ENCODE assay signal across 8 mouse cellular contexts in the genomic region with DNA sequence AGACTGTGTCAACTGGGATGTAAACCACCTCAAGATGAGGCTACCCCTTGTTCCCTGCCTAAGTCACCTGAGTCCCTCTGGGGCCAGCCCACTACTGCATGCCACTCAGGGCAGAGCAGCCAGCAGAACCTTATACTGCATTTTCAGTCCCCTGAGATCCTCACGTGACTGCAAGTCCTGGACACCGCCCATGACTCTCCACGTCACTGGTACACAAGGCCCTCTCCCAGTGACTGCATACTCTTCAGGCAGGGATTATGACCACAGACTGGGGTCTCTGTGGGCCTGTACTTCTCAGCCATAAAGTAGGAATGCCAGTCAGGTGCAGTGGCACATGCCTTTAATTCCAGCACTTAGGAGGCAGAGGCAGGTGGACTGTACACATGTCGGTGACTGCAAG.
DNase-seq lines count a peak whose midpoint lies in the region; ATAC-seq and TF ChIP-seq lines count a peak whose summit lies in the region.

No protein-coding gene starts in this region.

- no peak overlapping the region for H3K4me3 ChIP-seq in hindbrain, embryonic 14.5 days (replicated peaks; ENCODE audit: low read length)
- H3K4me3 ChIP-seq in hindbrain, embryonic 10.5 days, result no peak overlapping the region
- H3K4me3 ChIP-seq in cortical plate, adult 2 months (ENCODE audit: insufficient read depth, low read length), result no peak overlapping the region
- no peak overlapping the region for H3K4me3 ChIP-seq in lung, embryonic 16.5 days (ENCODE audit: low read length)

- 87% methylated on average over 4 of the region's 4 CpGs for WGBS in hindbrain, embryonic 14.5 days
- WGBS in hindbrain, embryonic 10.5 days, result 83% methylated on average over 4 of the region's 4 CpGs
- 69% methylated on average over 4 of the region's 4 CpGs for WGBS in lung, embryonic 16.5 days

- peak overlapping the region; percentile 58 for H3K27ac ChIP-seq in hindbrain, embryonic 14.5 days
- no peak overlapping the region for H3K27ac ChIP-seq in hindbrain, embryonic 10.5 days
- H3K27ac ChIP-seq in cortical plate, adult 2 months (ENCODE audit: insufficient read depth, low read length), result peak overlapping the region; percentile 76; the same call in 1 of the 2 replicates
- peak overlapping the region; percentile 76; the same call in 1 of the 2 replicates for H3K27ac ChIP-seq in lung, embryonic 16.5 days (ENCODE audit: low read length)

- TF ChIP-seq CTCF in cortical plate, adult 2 months (IDR thresholded peaks at IDR 0.05; ENCODE audit: extremely low read depth, insufficient read depth, low read length), result no peak

- no peaks in the 10 kb centered on the region for H3K9me3 ChIP-seq in hindbrain, embryonic 14.5 days (ENCODE audit: control insufficient read depth, low read length)
- H3K9me3 ChIP-seq in hindbrain, embryonic 10.5 days, result no peaks in the 10 kb centered on the region
- H3K9me3 ChIP-seq in lung, embryonic 16.5 days (ENCODE audit: control insufficient read depth, low read length), result no peaks in the 10 kb centered on the region

- H3K27me3 ChIP-seq in hindbrain, embryonic 14.5 days (ENCODE audit: control insufficient read depth, insufficient read depth, low read length), result no peaks in the 10 kb centered on the region
- H3K27me3 ChIP-seq in hindbrain, embryonic 10.5 days (ENCODE audit: insufficient read depth, poor library complexity, severe bottlenecking), result no peaks in the 10 kb centered on the region
- H3K27me3 ChIP-seq in lung, embryonic 16.5 days (ENCODE audit: control insufficient read depth, insufficient read depth, low read depth, low read length), result no peaks in the 10 kb centered on the region

- no peak for TF ChIP-seq POLR2A in cortical plate, adult 2 months (IDR thresholded peaks at IDR 0.05; ENCODE audit: extremely low read depth, insufficient read depth, low read length)

- no peak for DNase-seq in hindbrain, embryonic 14.5 days (ENCODE audit: low spot score)
- DNase-seq in hindbrain, embryonic 10.5 days (ENCODE audit: low spot score), result no peak
- peak; percentile 50 to 59 for DNase-seq in heart, postnatal 14 days
- DNase-seq in MN1 (ENCODE audit: low spot score), result no peak
- DNase-seq in thymus, postnatal 10 days (ENCODE audit: low spot score in 2 of 2), result no peak

- no peak for ATAC-seq in hindbrain, embryonic 14.5 days (ENCODE audit: low FRiP score)
- ATAC-seq in lung, embryonic 16.5 days (ENCODE audit: low read depth), result no peak
- ATAC-seq in monocyte, adult 5-6 weeks (replicated peaks; ENCODE audit: insufficient number of reproducible peaks, low FRiP score, low TSS enrichment, poor library complexity, severe bottlenecking), result no peak

- peaks cover 70% of the 10 kb centered on the region for H3K4me1 ChIP-seq in hindbrain, embryonic 14.5 days (replicated peaks; ENCODE audit: control insufficient read depth, insufficient read depth, low read length)
- H3K4me1 ChIP-seq in hindbrain, embryonic 10.5 days (replicated peaks), result peaks cover 87% of the 10 kb centered on the region
- peaks cover 47% of the 10 kb centered on the region for H3K4me1 ChIP-seq in cortical plate, adult 2 months (ENCODE audit: control insufficient read depth, insufficient read depth, low read length)
- H3K4me1 ChIP-seq in lung, embryonic 16.5 days (replicated peaks; ENCODE audit: control insufficient read depth, insufficient read depth, low read length), result peaks cover 87% of the 10 kb centered on the region

- intact Hi-C loops in heart, postnatal 14 days (cut with DNase I), result no loop called here

- H3K4me2 ChIP-seq in hindbrain, embryonic 14.5 days (replicated peaks), result no peak overlapping the region
- H3K4me2 ChIP-seq in lung, embryonic 16.5 days (ENCODE audit: low read depth, low read length), result no peak overlapping the region

- no peaks in the 10 kb centered on the region for H3K36me3 ChIP-seq in hindbrain, embryonic 14.5 days (replicated peaks; ENCODE audit: control insufficient read depth, insufficient read depth)
- no peaks in the 10 kb centered on the region for H3K36me3 ChIP-seq in hindbrain, embryonic 10.5 days
- H3K36me3 ChIP-seq in lung, embryonic 16.5 days (ENCODE audit: control insufficient read depth, insufficient read depth, low read length), result no peaks in the 10 kb centered on the region

- no peak overlapping the region for H3K9ac ChIP-seq in hindbrain, embryonic 14.5 days
- H3K9ac ChIP-seq in lung, embryonic 16.5 days (ENCODE audit: low read length), result no peak overlapping the region

Comparison
In these comparisons a context has a peak if more than half of its experiments do, and no peak if none do; other contexts are left out.
1. DNase-seq: peak in heart, postnatal 14 days (2 of 2); none in hindbrain, embryonic 14.5 days (single experiment), hindbrain, embryonic 10.5 days (single experiment), MN1 (single experiment) and thymus, postnatal 10 days (0 of 2).